8 mouse cellular contexts compared by ENCODE assay signal in the genomic region with DNA sequence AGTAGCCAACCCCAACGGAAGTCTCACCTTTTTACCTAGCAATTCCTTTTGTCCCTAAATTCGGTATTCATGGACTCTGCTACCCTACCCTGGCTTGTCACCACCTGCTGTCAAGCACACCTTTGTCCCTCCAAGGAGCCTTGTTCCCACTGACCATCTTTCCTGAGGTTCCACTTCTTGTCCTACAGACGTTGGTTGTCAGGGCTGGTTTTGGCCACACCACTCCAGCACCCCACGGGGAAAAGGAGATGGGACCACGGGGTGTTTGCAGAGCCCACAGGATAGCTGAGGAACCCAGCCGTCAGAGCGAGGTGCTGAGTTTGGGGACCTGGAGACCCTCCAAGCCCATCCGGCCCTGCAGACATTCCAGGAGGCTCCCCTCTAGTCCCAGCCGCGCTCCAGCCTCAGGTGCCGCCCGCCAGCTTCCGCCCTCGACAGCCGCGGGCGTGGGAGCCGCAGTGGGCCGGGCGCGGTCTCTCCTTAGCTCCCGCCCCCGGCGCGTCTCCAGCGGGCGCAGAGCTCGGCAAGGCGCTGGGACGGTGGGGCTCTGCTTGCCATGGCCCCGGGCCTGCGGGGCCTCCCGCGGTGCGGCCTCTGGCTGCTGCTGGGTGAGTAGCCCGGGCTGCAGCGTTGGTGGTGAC. TPM values are rescaled to one million over a fixed set of nuclear protein-coding genes. Genes with fewer than 3 reads are reported as not detected.
A peak's percentile ranks its signal among the peaks of the same experiment; 100 is the strongest.
DNase-seq lines count a peak whose midpoint lies in the region; ATAC-seq and TF ChIP-seq lines count a peak whose summit lies in the region.

A gene (plus strand): TSS at position 290 of the 641 bp plus-strand sequence.

- H3K4me2 ChIP-seq in embryonic facial prominence, embryonic 14.5 days (ENCODE audit: low read depth, low read length): peak within 1 kb of the TSS; percentile 89
- peak within 1 kb of the TSS; percentile 85 for H3K4me2 ChIP-seq in heart, embryonic 14.5 days (ENCODE audit: low read length)
- peak within 1 kb of the TSS; percentile 75 for H3K4me2 ChIP-seq in neural tube, embryonic 12.5 days (replicated peaks)

- no peak within 1 kb of the TSS for H3K27ac ChIP-seq in embryonic facial prominence, embryonic 14.5 days (replicated peaks; ENCODE audit: low read depth, low read length)
- peak within 1 kb of the TSS; percentile 25 to 32; a peak in 2 of 4 replicates for H3K27ac ChIP-seq in heart, embryonic 14.5 days (replicated peaks in 1 of 2; ENCODE audit: control insufficient read depth in 1 of 2, insufficient read depth in 1 of 2, low read depth in 2 of 2, low read length in 2 of 2)
- H3K27ac ChIP-seq in neural tube, embryonic 12.5 days: no peak within 1 kb of the TSS
- H3K27ac ChIP-seq in thymus, adult 2 months (ENCODE audit: control insufficient read depth, insufficient read depth, low read length): peak within 1 kb of the TSS; percentile 100

- H3K9me3 ChIP-seq in embryonic facial prominence, embryonic 14.5 days (ENCODE audit: control insufficient read depth, low read length): no peaks in the 10 kb centered on the region
- H3K9me3 ChIP-seq in heart, embryonic 14.5 days (ENCODE audit: control insufficient read depth, low read length): no peaks in the 10 kb centered on the region
- H3K9me3 ChIP-seq in neural tube, embryonic 12.5 days: no peaks in the 10 kb centered on the region

- peak within 1 kb of the TSS; percentile 65 for H3K9ac ChIP-seq in embryonic facial prominence, embryonic 14.5 days (ENCODE audit: low read depth, low read length)
- H3K9ac ChIP-seq in heart, embryonic 14.5 days (ENCODE audit: low read length): peak within 1 kb of the TSS; percentile 84
- H3K9ac ChIP-seq in neural tube, embryonic 12.5 days: peak within 1 kb of the TSS; percentile 53

- H3K36me3 ChIP-seq in embryonic facial prominence, embryonic 14.5 days (ENCODE audit: control insufficient read depth, insufficient read depth, low read length): no peaks in the 10 kb centered on the region
- no peaks in the 10 kb centered on the region for H3K36me3 ChIP-seq in heart, embryonic 14.5 days (ENCODE audit: control insufficient read depth, insufficient read depth, low read length)
- H3K36me3 ChIP-seq in neural tube, embryonic 12.5 days: no peaks in the 10 kb centered on the region
- H3K36me3 ChIP-seq in thymus, adult 2 months (ENCODE audit: control insufficient read depth, insufficient read depth, low read length): no peaks in the 10 kb centered on the region

- DNase-seq in left cerebral cortex, adult 18-20 months (ENCODE audit: low spot score in 2 of 2): peak; percentile 54 to 75
- no peak for DNase-seq in left cerebral cortex, adult 9 months (ENCODE audit: low spot score in 2 of 2)
- peak; percentile 53 for DNase-seq in embryonic facial prominence, embryonic 14.5 days (ENCODE audit: low spot score)
- DNase-seq in large intestine, adult 2 months (ENCODE audit: low read depth, low spot score): no peak
- DNase-seq in lung, adult 18-20 months: peak; percentile 53 to 54
- peak; percentile 81 for DNase-seq in thymus, adult 2 months

- peak within 1 kb of the TSS; percentile 47 for H3K4me3 ChIP-seq in embryonic facial prominence, embryonic 14.5 days (ENCODE audit: low read depth, low read length)
- H3K4me3 ChIP-seq in heart, embryonic 14.5 days (ENCODE audit: control insufficient read depth in 1 of 2, insufficient read depth in 1 of 2, low read depth in 1 of 2, low read length in 2 of 2): peak within 1 kb of the TSS; percentile 52 to 61
- H3K4me3 ChIP-seq in neural tube, embryonic 12.5 days: peak within 1 kb of the TSS; percentile 34
- peak within 1 kb of the TSS; percentile 99 for H3K4me3 ChIP-seq in thymus, adult 2 months (ENCODE audit: control insufficient read depth, insufficient read depth, low read length)

- peaks cover 19% of the 10 kb centered on the region for H3K27me3 ChIP-seq in embryonic facial prominence, embryonic 14.5 days (replicated peaks; ENCODE audit: control insufficient read depth, insufficient read depth, low read length)
- H3K27me3 ChIP-seq in heart, embryonic 14.5 days (ENCODE audit: control insufficient read depth, insufficient read depth, low read length): no peaks in the 10 kb centered on the region
- H3K27me3 ChIP-seq in neural tube, embryonic 12.5 days (replicated peaks): peaks cover 18% of the 10 kb centered on the region
- H3K27me3 ChIP-seq in thymus, adult 2 months (ENCODE audit: control insufficient read depth, insufficient read depth, low read length): no peaks in the 10 kb centered on the region

- WGBS in embryonic facial prominence, embryonic 14.5 days: 9% methylated on average over 19 of the region's 37 CpGs
- WGBS in heart, embryonic 14.5 days: 4% methylated on average over 34 of the region's 37 CpGs
- 2% methylated on average over 37 of the region's 37 CpGs for WGBS in large intestine, adult 2 months
- WGBS in neural tube, embryonic 12.5 days: 5% methylated on average over 37 of the region's 37 CpGs
- under 1% methylated on average over 37 of the region's 37 CpGs for WGBS in thymus, adult 2 months

- peak; percentile 90 for TF ChIP-seq POLR2A in thymus, adult 2 months (IDR thresholded peaks at IDR 0.05; ENCODE audit: control insufficient read depth, extremely low read depth, insufficient read depth, low read length, poor library complexity)

- TF ChIP-seq CTCF in thymus, adult 2 months (IDR thresholded peaks at IDR 0.05; ENCODE audit: borderline replicate concordance, control insufficient read depth, extremely low read depth, insufficient read depth, low read length, poor library complexity): peak; percentile 68

- peaks cover 23% of the 10 kb centered on the region for H3K4me1 ChIP-seq in embryonic facial prominence, embryonic 14.5 days (ENCODE audit: control insufficient read depth, insufficient read depth, low read length)
- peaks cover 21 to 22% of the 10 kb centered on the region in 2 experiments; a peak in 3 of 4 replicates for H3K4me1 ChIP-seq in heart, embryonic 14.5 days (ENCODE audit: control insufficient read depth in 2 of 2, insufficient read depth in 2 of 2, low read length in 2 of 2)
- H3K4me1 ChIP-seq in neural tube, embryonic 12.5 days: peaks cover 9% of the 10 kb centered on the region
- H3K4me1 ChIP-seq in thymus, adult 2 months (replicated peaks; ENCODE audit: control insufficient read depth, insufficient read depth, low read length): peaks cover 23% of the 10 kb centered on the region

- peak; percentile 53 for ATAC-seq in embryonic facial prominence, embryonic 14.5 days (ENCODE audit: low read depth)
- ATAC-seq in heart, embryonic 14.5 days (ENCODE audit: insufficient number of reproducible peaks, insufficient read depth, low FRiP score, low read depth): peak; percentile 61
- no peak for ATAC-seq in neural tube, embryonic 12.5 days (ENCODE audit: low FRiP score, low read depth)

RNA-seq across cellular contexts. Expression of the gene that starts here (rescaled TPM):
- total RNA-seq in left cerebral cortex, adult 18-20 months (2021): 10 to 100 TPM; 51.6 to 52.7 TPM
- 13.5 and 21.7 TPM in 2 replicates for polyA plus RNA-seq in embryonic facial prominence, embryonic 14.5 days (2014; fragmentation: Nextera tagmentation; extraction: Ambion mirVana)
- 55.9 and 56.9 TPM in 2 replicates for polyA plus RNA-seq in heart, embryonic 14.5 days (2014; fragmentation: Nextera tagmentation; extraction: Ambion mirVana)
- polyA plus RNA-seq in large intestine, adult 2 months (2012; rRNA removed): 14.9 and 17.6 TPM in 2 replicates
- polyA plus RNA-seq in neural tube, embryonic 12.5 days (2016; fragmentation: Nextera tagmentation; extraction: Ambion mirVana): 0.31 and 0.44 TPM in 2 replicates
- 261 and 288 TPM in 2 replicates for polyA plus RNA-seq in thymus, adult 2 months (2012; rRNA removed)

Comparison
In these comparisons a context has a peak if more than half of its experiments do, and no peak if none do; other contexts are left out.
1. RNA of the gene that starts here (polyA plus RNA-seq): 261 to 288 TPM in thymus, adult 2 months, 55.9 to 56.9 TPM in heart, embryonic 14.5 days, 13.5 to 21.7 TPM in embryonic facial prominence, embryonic 14.5 days and 14.9 to 17.6 TPM in large intestine, adult 2 months; 0.31 to 0.44 TPM in neural tube, embryonic 12.5 days; every median in the first group is over 10 times any median in the second.
2. DNase-seq: peak in left cerebral cortex, adult 18-20 months (2 of 2), embryonic facial prominence, embryonic 14.5 days (single experiment), lung, adult 18-20 months (2 of 2) and thymus, adult 2 months (single experiment); none in left cerebral cortex, adult 9 months (0 of 2) and large intestine, adult 2 months (single experiment).
3. H3K27ac ChIP-seq: peak in heart, embryonic 14.5 days (2 of 2) and thymus, adult 2 months (single experiment); none in embryonic facial prominence, embryonic 14.5 days (single experiment) and neural tube, embryonic 12.5 days (single experiment).
4. H3K4me3 ChIP-seq: peak in every context shown above with its lines; median percentile 99 in thymus, adult 2 months; 56 in heart, embryonic 14.5 days; 47 in embryonic facial prominence, embryonic 14.5 days; 34 in neural tube, embryonic 12.5 days.
5. Peak in every context shown above with its lines, with median percentiles within 50 percentile points of each other: H3K4me2 ChIP-seq and H3K9ac ChIP-seq.